Mouse (Mus musculus): ENCODE results near the gene Arhgef17.

- TF ChIP-seq GATA1 (IDR thresholded peaks at IDR 0.05; ENCODE audit: borderline replicate concordance, low read length) (no peak), FLI1 (IDR thresholded peaks at IDR 0.05; ENCODE audit: low read length) (no peak)
These were observed 11.1 kb upstream of the Arhgef17 start for GRCm38 (mm10) chr7:100942789-100943615.
